Mouse (Mus musculus): ENCODE results near the gene E2f3. TPM values are rescaled to one million over a fixed set of nuclear protein-coding genes. Genes with fewer than 3 reads are reported as not detected.

Gene E2f3
- polyA plus RNA-seq, 1 experiment from 2014 or later, result 10.1 TPM

- Histone ChIP-seq H3K27me3 (no peaks in the 10 kb centered on the region), H3K4me2 (replicated peaks) (no peak overlapping the region), H3K4me3 (replicated peaks) (no peak overlapping the region), H3K36me3 (peaks cover 12% of the 10 kb centered on the region; the same call in 1 of the 2 replicates), H3K4me1 (peaks cover 5% of the 10 kb centered on the region; the same call in 1 of the 2 replicates), H3K9me3 (replicated peaks) (no peaks in the 10 kb centered on the region), H3K9ac (no peak overlapping the region), H3K27ac (replicated peaks) (no peak overlapping the region)
- WGBS, result 90% methylated on average over 11 of the region's 11 CpGs
- ATAC-seq (ENCODE audit: insufficient number of reproducible peaks, low FRiP score, low TSS enrichment, low read depth), result no peak
These were observed 8.5 kb downstream of the E2f3 start for GRCm38 (mm10) chr13:29977358-29977757.

GRCm38 (mm10) chr13:29974066-29974465 lies 11.8 kb downstream of the E2f3 start:
- ATAC-seq (ENCODE audit: insufficient number of reproducible peaks, low FRiP score, low TSS enrichment, low read depth), result no peak
- no peak overlapping the region for H3K4me2 ChIP-seq (replicated peaks)

GRCm38 (mm10) chr13:29973610-29974009 lies 12.3 kb downstream of the E2f3 start:
- H3K9ac ChIP-seq, result no peak overlapping the region
- H3K4me3 ChIP-seq (replicated peaks), result no peak overlapping the region

More at GRCm38 (mm10) chr13:29974066-29974465, 11.8 kb downstream of the E2f3 start:
- Histone ChIP-seq H3K9me3 (replicated peaks) (no peaks in the 10 kb centered on the region), H3K27ac (replicated peaks) (no peak overlapping the region), H3K36me3 (peaks cover 12% of the 10 kb centered on the region; the same call in 1 of the 2 replicates), H3K9ac (no peak overlapping the region), H3K4me3 (replicated peaks) (no peak overlapping the region), H3K4me1 (no peaks in the 10 kb centered on the region), H3K27me3 (no peaks in the 10 kb centered on the region)
- WGBS, result 90% methylated on average over 5 of the region's 5 CpGs

GRCm38 (mm10) chr13:29970333-29970732 lies 15.5 kb downstream of the E2f3 start:
- no peak for ATAC-seq (ENCODE audit: insufficient number of reproducible peaks, low FRiP score, low TSS enrichment, low read depth)
- WGBS, result 91% methylated on average over 7 of the region's 7 CpGs
- no peak overlapping the region for H3K4me3 ChIP-seq (replicated peaks)

More at GRCm38 (mm10) chr13:29973610-29974009, 12.3 kb downstream of the E2f3 start:
- peaks cover 8% of the 10 kb centered on the region; the same call in 1 of the 2 replicates for H3K36me3 ChIP-seq
- no peak for ATAC-seq (ENCODE audit: insufficient number of reproducible peaks, low FRiP score, low TSS enrichment, low read depth)
- H3K4me1 ChIP-seq, result no peaks in the 10 kb centered on the region
- WGBS, result 91% methylated on average over 6 of the region's 6 CpGs
- H3K27me3 ChIP-seq, result no peaks in the 10 kb centered on the region
- H3K4me2 ChIP-seq (replicated peaks), result no peak overlapping the region
- no peak overlapping the region for H3K27ac ChIP-seq (replicated peaks)
- no peaks in the 10 kb centered on the region for H3K9me3 ChIP-seq (replicated peaks)

GRCm38 (mm10) chr13:29968636-29969035 lies 17.2 kb downstream of the E2f3 start:
- 85% methylated on average over 7 of the region's 7 CpGs for WGBS
- Histone ChIP-seq H3K4me3 (replicated peaks) (no peak overlapping the region), H3K9ac (no peak overlapping the region), H3K4me2 (replicated peaks) (no peak overlapping the region), H3K27ac (replicated peaks) (no peak overlapping the region), H3K36me3 (peaks cover 3% of the 10 kb centered on the region; the same call in 1 of the 2 replicates), H3K27me3 (no peaks in the 10 kb centered on the region), H3K4me1 (no peaks in the 10 kb centered on the region), H3K9me3 (replicated peaks) (no peaks in the 10 kb centered on the region)
- ATAC-seq (ENCODE audit: insufficient number of reproducible peaks, low FRiP score, low TSS enrichment, low read depth), result no peak

More at GRCm38 (mm10) chr13:29970333-29970732, 15.5 kb downstream of the E2f3 start:
- no peak overlapping the region for H3K9ac ChIP-seq
- no peaks in the 10 kb centered on the region for H3K27me3 ChIP-seq
- H3K27ac ChIP-seq (replicated peaks), result no peak overlapping the region
- H3K4me2 ChIP-seq (replicated peaks), result no peak overlapping the region
- H3K36me3 ChIP-seq, result no peaks in the 10 kb centered on the region; the same call in 1 of the 2 replicates
- H3K9me3 ChIP-seq (replicated peaks), result no peaks in the 10 kb centered on the region
- no peaks in the 10 kb centered on the region for H3K4me1 ChIP-seq

GRCm38 (mm10) chr13:29967367-29967766 lies 18.5 kb downstream of the E2f3 start:
- no peak overlapping the region for H3K4me3 ChIP-seq (replicated peaks)
- H3K36me3 ChIP-seq, result peaks cover 5% of the 10 kb centered on the region; the same call in 1 of the 2 replicates
- no peak overlapping the region for H3K9ac ChIP-seq
- H3K4me2 ChIP-seq (replicated peaks), result no peak overlapping the region
- no peak for ATAC-seq (ENCODE audit: insufficient number of reproducible peaks, low FRiP score, low TSS enrichment, low read depth)
- H3K4me1 ChIP-seq, result no peaks in the 10 kb centered on the region
- H3K9me3 ChIP-seq (replicated peaks), result no peaks in the 10 kb centered on the region
- no peak overlapping the region for H3K27ac ChIP-seq (replicated peaks)
- WGBS, result 86% methylated on average over 5 of the region's 5 CpGs
- H3K27me3 ChIP-seq, result no peaks in the 10 kb centered on the region

- no peak overlapping the region for H3K27ac ChIP-seq (replicated peaks)
- WGBS, result 98% methylated on average over 8 of the region's 8 CpGs
- no peaks in the 10 kb centered on the region for H3K4me1 ChIP-seq
- H3K9me3 ChIP-seq (replicated peaks), result no peaks in the 10 kb centered on the region
- peaks cover 5% of the 10 kb centered on the region; the same call in 1 of the 2 replicates for H3K36me3 ChIP-seq
- no peak overlapping the region for H3K4me2 ChIP-seq (replicated peaks)
- no peak overlapping the region for H3K4me3 ChIP-seq (replicated peaks)
- H3K9ac ChIP-seq, result no peak overlapping the region
- H3K27me3 ChIP-seq, result no peaks in the 10 kb centered on the region
- no peak for ATAC-seq (ENCODE audit: insufficient number of reproducible peaks, low FRiP score, low TSS enrichment, low read depth)
These were observed 18.9 kb downstream of the E2f3 start for GRCm38 (mm10) chr13:29966966-29967365.

- no peak for ATAC-seq (ENCODE audit: insufficient number of reproducible peaks, low FRiP score, low TSS enrichment, low read depth)
- WGBS, result 95% methylated on average over 6 of the region's 6 CpGs
- Histone ChIP-seq H3K9ac (no peak overlapping the region), H3K9me3 (replicated peaks) (no peaks in the 10 kb centered on the region), H3K27me3 (no peaks in the 10 kb centered on the region), H3K4me2 (replicated peaks) (no peak overlapping the region), H3K4me1 (no peaks in the 10 kb centered on the region), H3K4me3 (replicated peaks) (no peak overlapping the region), H3K27ac (replicated peaks) (no peak overlapping the region), H3K36me3 (peaks cover 5% of the 10 kb centered on the region; the same call in 1 of the 2 replicates)
These were observed 21.8 kb downstream of the E2f3 start for GRCm38 (mm10) chr13:29964087-29964486.

- ATAC-seq (ENCODE audit: insufficient number of reproducible peaks, low FRiP score, low TSS enrichment, low read depth), result no peak
- Histone ChIP-seq H3K27ac (replicated peaks) (no peak overlapping the region), H3K9me3 (replicated peaks) (no peaks in the 10 kb centered on the region), H3K4me3 (replicated peaks) (no peak overlapping the region), H3K9ac (no peak overlapping the region), H3K27me3 (no peaks in the 10 kb centered on the region), H3K4me1 (peaks cover 17% of the 10 kb centered on the region; the same call in 1 of the 2 replicates), H3K36me3 (0 out of 2 replicates have a peak, but pooled peaks cover 5% of the 10 kb centered on the region), H3K4me2 (replicated peaks) (no peak overlapping the region)
- 87% methylated on average over 6 of the region's 6 CpGs for WGBS
These were observed 25.4 kb downstream of the E2f3 start for GRCm38 (mm10) chr13:29960416-29960815.

GRCm38 (mm10) chr13:29957731-29958254 lies 28.1 kb downstream of the E2f3 start:
- peak overlapping the region; percentile 60; the same call in 1 of the 2 replicates for H3K27ac ChIP-seq (replicated peaks)
- H3K36me3 ChIP-seq, result peaks cover 4% of the 10 kb centered on the region; the same call in 1 of the 2 replicates
- H3K4me3 ChIP-seq (replicated peaks), result no peak overlapping the region
- no peaks in the 10 kb centered on the region for H3K27me3 ChIP-seq
- H3K9ac ChIP-seq, result no peak overlapping the region
- 40% methylated on average over 9 of the region's 9 CpGs for WGBS
- H3K4me1 ChIP-seq, result peaks cover 23% of the 10 kb centered on the region
- no peaks in the 10 kb centered on the region for H3K9me3 ChIP-seq (replicated peaks)
- ATAC-seq (ENCODE audit: insufficient number of reproducible peaks, low FRiP score, low TSS enrichment, low read depth), result no peak; the same call in 1 of the 2 replicates
- no peak overlapping the region for H3K4me2 ChIP-seq (replicated peaks)

GRCm38 (mm10) chr13:29956821-29957421 lies 28.9 kb downstream of the E2f3 start:
- peaks cover 4% of the 10 kb centered on the region; the same call in 1 of the 2 replicates for H3K36me3 ChIP-seq
- peaks cover 23% of the 10 kb centered on the region for H3K4me1 ChIP-seq
- no peaks in the 10 kb centered on the region for H3K27me3 ChIP-seq
- no peak overlapping the region for H3K9ac ChIP-seq
- 77% methylated on average over 12 of the region's 12 CpGs for WGBS
- no peak for ATAC-seq (ENCODE audit: insufficient number of reproducible peaks, low FRiP score, low TSS enrichment, low read depth)
- no peak overlapping the region for H3K4me2 ChIP-seq (replicated peaks)
- H3K4me3 ChIP-seq (replicated peaks), result no peak overlapping the region
- H3K27ac ChIP-seq (replicated peaks), result no peak overlapping the region
- H3K9me3 ChIP-seq (replicated peaks), result no peaks in the 10 kb centered on the region
